Mouse (Mus musculus): Measurements from ENCODE around the gene Kdelc1.

The Kdelc1 gene

DNA sequence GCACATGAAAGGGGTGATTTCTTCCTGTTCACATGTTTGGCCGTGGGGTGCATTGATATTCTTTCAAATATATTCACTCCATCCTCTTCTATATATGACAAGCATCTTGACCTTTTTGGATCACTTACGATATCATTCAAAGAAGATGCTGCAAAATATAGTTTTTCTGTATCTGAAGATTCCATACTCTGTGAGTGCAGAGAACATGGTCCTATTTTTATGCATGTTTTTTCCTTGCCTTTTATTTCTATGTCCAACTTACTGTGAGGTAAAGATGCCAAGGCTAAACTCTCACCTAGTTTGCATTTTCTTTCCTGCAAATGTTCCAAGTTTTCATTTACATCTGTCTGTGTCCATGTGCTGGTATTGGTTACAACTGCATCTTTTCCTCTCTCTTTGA is 56.8 kb downstream of the Kdelc1 start, which contains the start of gene Gm8251:
Gm8251 (minus strand) TSS at position 101 of the 400 bp plus-strand sequence.
- no peak for DNase-seq

- no peak for DNase-seq
Measured at GRCm38 (mm10) chr1:44057805-44058204, 60.8 kb downstream of the Kdelc1 start.
